Mouse (Mus musculus) Patski (cell line): Measurements from ENCODE around the gene Cyyr1. TPM values are rescaled to one million over a fixed set of nuclear protein-coding genes. Genes with fewer than 3 reads are reported as not detected.

Experiments
- ATAC-seq: fragments of 100-300 bp; one replicate; pipeline ENCODE4 v1.8.0; 2021
- CTCF ChIA-PET: fragments of 350-600 bp; sonication (Branson Sonifier 250); formaldehyde crosslinking; loops from one replicate; lab custom pipeline; 2022; ENCODE audit warnings: inconsistent platforms; lab: Charles Lee
- POLR2A ChIA-PET: fragments of 350-600 bp; sonication (Branson Sonifier 250); formaldehyde crosslinking; loops from one replicate; lab custom pipeline; 2022; ENCODE audit warnings: antibody characterized with exemption, inconsistent platforms; lab: Charles Lee
- DNase-seq: peaks from one replicate; pipeline ENCODE4 v3.0.0-alpha.2; 2011; ENCODE audit warnings: low read depth, low spot score
- H3K27me3 ChIP-seq: fragments of 371-371 bp; one replicate; pipeline ENCODE4 v1.5.1; 2021
- CTCF ChIP-seq: fragments of 100-300 bp; IDR thresholded peaks from one replicate; pipeline ENCODE4 v1.5.1; 2021
- in situ Hi-C: fragments of 300-500 bp; cut with MboI; formaldehyde crosslinking; loops from 3 replicates; pipeline ENCODE4 v1.11.1; 2018; ENCODE audit warnings: low pct_unique_long_range_greater_than_20kb, mixed read lengths
- polyA plus RNA-seq: library from polyadenylated mRNA; unstranded; gene quantifications from one replicate; pipeline ENCODE4 v1.2.3, GENCODE M21; 2021

The Cyyr1 gene
- polyA plus RNA-seq, 1 experiment from 2014 or later: not detected

GRCm38 (mm10) chr16:85536075-85536474, 17.1 kb downstream of the Cyyr1 start:
- H3K27me3 ChIP-seq: peaks cover 4% of the 10 kb centered on the region
- CTCF ChIA-PET: no interaction called here

GRCm38 (mm10) chr16:85527743-85528620, 25.2 kb downstream of the Cyyr1 start:
- DNase-seq (no peak), ATAC-seq (no peak)
- in situ Hi-C loops: no loop called here
- H3K27me3 ChIP-seq: peaks cover 3% of the 10 kb centered on the region
- POLR2A ChIA-PET: no interaction called here
- CTCF ChIA-PET: interaction anchor here (1.4 kb wide), 2 partner anchors 15 to 18 kb away, joined by 3 to 6 read pairs; no protein-coding TSS in a partner anchor
- TF ChIP-seq CTCF: no peak

More at GRCm38 (mm10) chr16:85536075-85536474, 17.1 kb downstream of the Cyyr1 start:
- POLR2A ChIA-PET: no interaction called here
- ATAC-seq (no peak), DNase-seq (no peak)
- TF ChIP-seq CTCF: no peak
- in situ Hi-C loops: no loop called here

GRCm38 (mm10) chr16:85524589-85524988, 28.6 kb downstream of the Cyyr1 start:
- DNase-seq (no peak), ATAC-seq (no peak)
- in situ Hi-C loops: no loop called here
- no peak for TF ChIP-seq CTCF
- POLR2A ChIA-PET: no interaction called here
- CTCF ChIA-PET: no interaction called here
- H3K27me3 ChIP-seq: peaks cover 16% of the 10 kb centered on the region

GRCm38 (mm10) chr16:85507264-85507663, 45.9 kb downstream of the Cyyr1 start:
- ChIA-PET POLR2A (no interaction called here), CTCF (no interaction called here)
- in situ Hi-C loops: no loop called here
- DNase-seq (no peak), ATAC-seq (no peak)
- no peak for TF ChIP-seq CTCF
- peaks cover 18% of the 10 kb centered on the region for H3K27me3 ChIP-seq

- ATAC-seq (no peak), DNase-seq (no peak)
- peaks cover 19% of the 10 kb centered on the region for H3K27me3 ChIP-seq
- ChIA-PET CTCF (no interaction called here), POLR2A (no interaction called here)
- no peak for TF ChIP-seq CTCF
- in situ Hi-C loops: no loop called here
Measured at GRCm38 (mm10) chr16:85505108-85505507, 48.1 kb downstream of the Cyyr1 start.

GRCm38 (mm10) chr16:85503416-85503815, 49.8 kb downstream of the Cyyr1 start:
- ChIA-PET CTCF (interaction anchor here (1.4 kb wide), 1 partner anchor 9 kb away, joined by 3 read pairs; no protein-coding TSS in a partner anchor), POLR2A (no interaction called here)
- ATAC-seq: no peak
- in situ Hi-C loops: no loop called here
- DNase-seq: no peak
- TF ChIP-seq CTCF: no peak
- peaks cover 22% of the 10 kb centered on the region for H3K27me3 ChIP-seq

GRCm38 (mm10) chr16:85495837-85496236, 57.4 kb downstream of the Cyyr1 start:
- H3K27me3 ChIP-seq: peaks cover 21% of the 10 kb centered on the region
- POLR2A ChIA-PET: interaction anchor here (0.6 kb wide), 1 partner anchor 17 kb away, joined by 6 read pairs; no protein-coding TSS in a partner anchor
- no peak for TF ChIP-seq CTCF
- in situ Hi-C loops: no loop called here
- ATAC-seq: no peak
- DNase-seq: no peak
- CTCF ChIA-PET: no interaction called here

- POLR2A ChIA-PET: interaction anchor here (0.6 kb wide), 1 partner anchor 51 kb away, joined by 3 read pairs; no protein-coding TSS in a partner anchor
- no peak for TF ChIP-seq CTCF
- CTCF ChIA-PET: no interaction called here
Measured at GRCm38 (mm10) chr16:85488105-85488607, 65.0 kb downstream of the Cyyr1 start.

GRCm38 (mm10) chr16:85487266-85487665, 65.9 kb downstream of the Cyyr1 start:
- ChIA-PET POLR2A (interaction anchor here (0.5 kb wide), 1 partner anchor 852 kb away, joined by 3 read pairs; no protein-coding TSS in a partner anchor), CTCF (no interaction called here)
- ATAC-seq (no peak), DNase-seq (no peak)
- TF ChIP-seq CTCF: no peak
- in situ Hi-C loops: no loop called here
- H3K27me3 ChIP-seq: peaks cover 30% of the 10 kb centered on the region

More at GRCm38 (mm10) chr16:85488105-85488607, 65.0 kb downstream of the Cyyr1 start:
- ATAC-seq: no peak
- no peak for DNase-seq
- in situ Hi-C loops: no loop called here
- peaks cover 24% of the 10 kb centered on the region for H3K27me3 ChIP-seq

GRCm38 (mm10) chr16:85484557-85484956, 68.6 kb downstream of the Cyyr1 start:
- no peak for TF ChIP-seq CTCF
- DNase-seq (no peak), ATAC-seq (no peak)
- in situ Hi-C loops: no loop called here
- peaks cover 30% of the 10 kb centered on the region for H3K27me3 ChIP-seq
- ChIA-PET POLR2A (no interaction called here), CTCF (no interaction called here)
